Mouse (Mus musculus): ENCODE data around the gene Plac1. TPM values are rescaled to one million over a fixed set of nuclear protein-coding genes. Genes with fewer than 3 reads are reported as not detected.
A peak's percentile ranks its signal among the peaks of the same experiment; 100 is the strongest.
"Not testable (repeated sequence)": the region's sequence is repeated elsewhere in the genome, so short reads cannot be mapped to it uniquely, and the experiment has no call there.

The Plac1 gene
- total RNA-seq (2022) = not detected

GRCm38 (mm10) chrX:53240011-53240410, at the start of gene Plac1:
Plac1 (minus strand) TSS chrX:53240111.
- DNase-seq (ENCODE audit: low spot score in 2 of 2) = no peak

- no peak for DNase-seq (ENCODE audit: low spot score in 2 of 2)
These were observed 48.0 kb upstream of the Plac1 start for GRCm38 (mm10) chrX:53287924-53288323.

- no peak for DNase-seq (ENCODE audit: low spot score in 2 of 2)
These were observed 33.2 kb upstream of the Plac1 start, which contains the start of gene Fam122c for GRCm38 (mm10) chrX:53273124-53273523. Fam122c (plus strand) TSS chrX:53273424.

GRCm38 (mm10) chrX:53271628-53272027, 31.7 kb upstream of the Plac1 start:
- not testable (repeated sequence) for DNase-seq (ENCODE audit: low spot score in 2 of 2)

GRCm38 (mm10) chrX:53270063-53270432, 30.1 kb upstream of the Plac1 start:
- no peak for DNase-seq (ENCODE audit: low spot score in 2 of 2)

GRCm38 (mm10) chrX:53269289-53270062, 29.6 kb upstream of the Plac1 start, which contains the start of gene Fam122b:
Fam122b (minus strand) TSS chrX:53269805.
- peak; percentile 77 to 86 for DNase-seq (ENCODE audit: low spot score in 2 of 2)

GRCm38 (mm10) chrX:53268856-53269255, 28.9 kb upstream of the Plac1 start:
- DNase-seq (ENCODE audit: low spot score in 2 of 2) = peak; percentile 3 to 14

GRCm38 (mm10) chrX:53266186-53266585, 26.3 kb upstream of the Plac1 start:
- no peak for DNase-seq (ENCODE audit: low spot score in 2 of 2)

GRCm38 (mm10) chrX:53255195-53255594, 15.3 kb upstream of the Plac1 start:
- no peak for DNase-seq (ENCODE audit: low spot score in 2 of 2)

GRCm38 (mm10) chrX:53237971-53238370, 1.9 kb downstream of the Plac1 start:
- no peak for DNase-seq (ENCODE audit: low spot score in 2 of 2)

- DNase-seq (ENCODE audit: low spot score in 2 of 2) = no peak
These were observed 3.5 kb downstream of the Plac1 start for GRCm38 (mm10) chrX:53236404-53236803.

GRCm38 (mm10) chrX:53233689-53234088, 6.2 kb downstream of the Plac1 start:
- no peak for DNase-seq (ENCODE audit: low spot score in 2 of 2)

GRCm38 (mm10) chrX:53231965-53232364, 7.9 kb downstream of the Plac1 start:
- no peak for DNase-seq (ENCODE audit: low spot score in 2 of 2)

- DNase-seq (ENCODE audit: low spot score in 2 of 2) = no peak
These were observed 15.5 kb downstream of the Plac1 start for GRCm38 (mm10) chrX:53224353-53224944.

- peak in 1 of 2 experiments; percentile 20 for DNase-seq (ENCODE audit: low spot score in 2 of 2)
These were observed 19.1 kb downstream of the Plac1 start for GRCm38 (mm10) chrX:53220855-53221254.

GRCm38 (mm10) chrX:53214557-53215229, 25.2 kb downstream of the Plac1 start:
- DNase-seq (ENCODE audit: low spot score in 2 of 2) = no peak

- no peak for DNase-seq (ENCODE audit: low spot score in 2 of 2)
These were observed 26.1 kb downstream of the Plac1 start for GRCm38 (mm10) chrX:53213838-53214237.

GRCm38 (mm10) chrX:53212485-53212884, 27.4 kb downstream of the Plac1 start:
- DNase-seq (ENCODE audit: low spot score in 2 of 2) = no peak

- peak; percentile 22 to 57 for DNase-seq (ENCODE audit: low spot score in 2 of 2)
These were observed 28.0 kb downstream of the Plac1 start for GRCm38 (mm10) chrX:53211756-53212483.

GRCm38 (mm10) chrX:53209431-53209830, 30.5 kb downstream of the Plac1 start:
- no peak for DNase-seq (ENCODE audit: low spot score in 2 of 2)

GRCm38 (mm10) chrX:53204690-53205311, 35.1 kb downstream of the Plac1 start:
- no peak for DNase-seq (ENCODE audit: low spot score in 2 of 2)
